Mouse (Mus musculus) adrenal gland, postnatal 36 days (tissue): ENCODE measurements around the gene Mum1. TPM values are rescaled to one million over a fixed set of nuclear protein-coding genes. Genes with fewer than 3 reads are reported as not detected.

Experiments
- DNase-seq, 2 experiments: peaks; one replicate each; pipeline ENCODE4 v3.0.0; 2021; ENCODE audit warnings: mixed read lengths in 1 of 2
- long read RNA-seq, 2 experiments: library from polyadenylated mRNA; stranded (forward); transcript quantifications; one replicate each; pipeline ENCODE4 v2.0.0; 2021; ENCODE audit warnings: borderline sequencing depth in 2 of 2
- total RNA-seq, 2 experiments: library from RNA; stranded (reverse); gene quantifications; 2 replicates each; pipeline ENCODE4 v1.2.3; 2021

The Mum1 gene
- 10 to 100 TPM; 20.4 to 21.2 TPM for total RNA-seq
- long read RNA-seq, experiment 1, transcript Mum1-201 (14 exons, 2,640 nt), result major isoform, 10 of 30 reads
- long read RNA-seq, experiment 1, partial matches to known transcripts, result 6 of 30 reads
- long read RNA-seq, experiment 1, other reads (novel, unspliced or antisense), result 13 of 30 reads
- long read RNA-seq, experiment 2, transcript Mum1-201 (14 exons, 2,640 nt), result major isoform, 6 of 13 reads
- long read RNA-seq, experiment 2, partial matches to known transcripts, result 3 of 13 reads
- long read RNA-seq, experiment 2, other reads (novel, unspliced or antisense), result 4 of 13 reads

DNA sequence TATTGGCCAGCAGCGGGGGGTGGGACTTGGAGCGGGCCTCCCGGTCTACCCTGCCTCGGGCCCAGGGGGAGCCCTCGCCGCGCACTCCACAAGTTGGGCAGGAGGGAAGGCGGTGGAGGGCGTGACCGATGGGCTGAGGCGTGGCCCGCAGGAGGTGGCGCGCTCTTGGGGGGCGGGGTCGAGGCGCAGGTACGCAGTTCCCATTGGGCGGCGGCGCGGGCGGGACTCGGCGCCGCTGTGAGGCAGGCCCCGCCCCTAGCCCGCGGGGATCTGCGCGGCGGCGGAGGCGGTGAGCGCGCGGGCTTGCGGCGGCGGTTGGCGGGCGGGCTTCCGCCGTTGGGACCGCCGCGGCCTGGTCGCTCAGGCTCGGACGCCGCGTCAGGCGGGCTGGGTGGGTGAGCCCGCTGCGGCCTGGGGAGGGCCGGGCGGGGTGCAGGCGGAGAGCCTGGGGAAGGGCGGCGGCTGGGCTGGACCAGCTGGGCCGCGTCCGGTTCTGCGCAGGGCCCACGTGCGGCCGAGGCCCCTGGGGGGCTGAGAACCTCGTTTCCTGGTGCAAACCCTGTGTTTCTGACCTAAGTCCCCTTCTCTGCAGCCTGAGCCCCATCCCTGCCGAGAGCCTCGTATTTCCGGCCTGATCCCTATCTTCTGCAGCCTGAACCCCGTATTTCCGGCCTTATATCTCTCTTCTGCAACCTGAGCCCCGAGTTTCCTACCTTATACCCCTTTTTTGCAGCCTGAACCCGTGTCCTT is at the start of gene Mum1:
Gene Mum1, plus strand, starts transcription at position 19 of the 750 bp plus-strand sequence.
- DNase-seq, result peak; percentile 99 to 100

DNA sequence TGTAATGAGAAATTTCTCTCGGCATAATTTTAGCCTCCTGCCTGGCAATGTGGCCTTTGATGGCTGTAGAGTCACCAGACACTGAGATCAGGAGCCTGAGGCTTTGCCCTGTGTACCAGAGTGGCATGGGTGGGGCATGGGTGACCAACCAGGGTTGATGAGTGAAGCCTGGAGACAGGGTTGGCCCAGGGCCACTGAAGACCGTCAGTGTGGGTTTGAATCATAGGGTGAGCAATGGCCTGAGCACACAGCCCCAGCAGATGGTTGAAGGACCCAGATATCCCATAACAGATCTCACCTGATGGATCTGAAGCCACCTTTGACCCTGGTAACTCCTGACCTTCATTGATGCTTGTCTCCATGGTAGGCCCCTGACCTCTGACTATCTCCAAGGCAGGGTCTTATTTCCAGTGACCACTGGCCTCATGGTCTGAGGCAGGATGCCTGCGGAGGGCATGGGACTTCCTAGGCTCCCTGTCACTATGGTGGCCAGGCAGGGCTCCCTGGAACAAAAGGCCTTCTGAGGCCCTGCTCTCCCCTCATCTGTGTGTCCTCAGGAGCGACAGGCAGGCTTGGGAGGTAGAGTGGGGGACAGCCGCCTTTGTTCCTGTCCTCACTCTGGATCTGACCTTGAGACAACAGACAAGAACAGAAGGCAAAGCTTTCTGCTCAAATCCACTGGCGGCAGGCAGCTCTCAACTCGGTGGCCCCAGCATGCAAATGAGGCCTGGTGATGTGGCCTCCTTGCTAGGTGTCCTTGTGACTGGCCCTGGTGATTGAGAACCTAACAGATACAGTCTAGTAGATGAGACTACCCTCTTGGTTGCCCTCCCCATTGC is 48.6 kb upstream of the Mum1 start:
- DNase-seq, result peak; percentile 88 to 89

DNA sequence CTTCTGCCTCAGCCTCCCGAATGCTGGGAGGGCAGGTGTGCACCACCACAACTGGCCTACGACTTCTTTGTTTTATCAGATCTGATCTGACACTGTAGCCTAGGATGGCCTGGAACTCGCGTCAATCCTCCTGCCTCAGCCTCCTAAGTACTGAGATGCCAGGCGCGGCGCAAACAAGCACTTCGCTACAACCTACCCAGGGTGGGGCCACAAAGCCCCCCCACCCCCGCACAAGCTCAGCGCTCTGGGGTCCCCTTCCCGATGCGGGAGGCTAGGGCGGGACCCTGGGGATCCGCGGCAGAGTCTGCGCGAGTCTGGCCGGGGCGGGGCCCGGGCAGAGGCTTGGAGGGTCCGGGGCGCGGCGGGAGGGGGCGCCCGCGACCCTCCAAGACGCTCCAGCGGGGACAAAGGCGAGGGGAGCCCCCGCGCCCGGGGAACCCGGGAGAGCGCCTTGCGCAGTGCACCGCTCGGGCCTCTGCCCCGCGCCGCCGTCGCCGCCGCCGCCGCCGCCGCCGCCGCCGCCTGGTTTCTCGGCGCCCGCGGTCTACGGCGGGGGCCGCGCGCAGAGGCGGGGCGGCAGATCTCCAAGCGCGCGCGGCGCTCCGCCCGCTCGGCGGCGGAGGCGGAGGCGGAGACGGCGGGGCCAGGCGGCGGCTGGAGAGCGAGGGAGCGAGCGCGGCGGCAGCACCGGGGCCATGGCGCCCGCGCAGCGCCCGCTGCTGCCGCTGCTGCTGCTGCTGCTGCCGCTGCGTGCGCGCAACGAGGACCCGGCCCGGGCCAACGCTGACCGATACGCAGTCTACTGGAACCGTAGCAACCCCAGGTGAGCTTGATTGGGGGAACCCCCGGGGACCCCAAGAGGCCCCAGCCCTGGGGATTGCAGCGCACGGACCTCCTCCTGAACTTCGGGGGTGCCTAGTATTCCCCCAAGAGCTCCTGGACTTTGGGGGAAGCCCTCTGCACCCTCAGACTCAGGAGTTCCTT is 46.9 kb upstream of the Mum1 start, which contains the start of gene Efna2:
Gene Efna2, plus strand, starts transcription at position 415 of the 984 bp plus-strand sequence.
- DNase-seq, result peak; percentile 76 to 82

DNA sequence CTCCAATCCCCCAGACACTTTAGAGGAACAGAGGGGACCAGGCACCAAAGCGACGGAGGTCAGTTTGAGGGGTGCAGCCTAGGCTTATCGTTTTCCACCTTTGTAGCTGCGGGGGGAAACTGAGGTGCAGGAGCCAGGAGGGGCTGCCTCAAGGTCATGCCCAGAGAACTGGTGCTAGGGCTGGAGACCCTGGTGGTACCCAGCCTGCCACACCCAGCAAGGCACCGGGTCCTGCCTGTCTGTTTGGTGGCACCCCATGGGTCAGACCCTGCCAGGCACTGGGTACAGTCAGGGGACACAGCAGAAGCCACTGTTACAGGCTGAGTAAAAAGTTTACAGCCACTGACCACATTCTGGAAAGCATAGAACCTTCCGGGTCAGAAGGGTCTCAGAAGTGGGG is 45.9 kb upstream of the Mum1 start:
- DNase-seq, result no peak

DNA sequence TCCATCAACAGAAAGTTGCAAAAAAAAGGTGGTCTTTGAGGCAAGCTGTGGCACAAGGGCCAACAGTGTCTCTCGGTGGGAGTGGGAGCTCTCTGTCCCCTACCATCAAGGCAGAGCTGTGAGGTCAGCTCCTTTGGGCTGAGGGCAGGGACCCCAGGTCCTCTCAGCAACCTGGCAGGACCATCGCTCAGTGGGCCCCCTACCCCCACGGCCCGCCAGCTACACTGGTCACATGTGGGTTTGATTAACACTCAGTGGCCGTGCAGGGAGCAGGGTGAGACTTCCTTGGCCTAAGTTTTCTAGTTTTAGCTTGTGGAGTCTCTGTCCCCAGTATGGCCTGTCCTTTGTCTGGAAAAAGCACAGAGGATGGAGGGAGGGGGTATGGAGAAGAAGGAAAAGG is 45.4 kb upstream of the Mum1 start:
- no peak for DNase-seq

DNA sequence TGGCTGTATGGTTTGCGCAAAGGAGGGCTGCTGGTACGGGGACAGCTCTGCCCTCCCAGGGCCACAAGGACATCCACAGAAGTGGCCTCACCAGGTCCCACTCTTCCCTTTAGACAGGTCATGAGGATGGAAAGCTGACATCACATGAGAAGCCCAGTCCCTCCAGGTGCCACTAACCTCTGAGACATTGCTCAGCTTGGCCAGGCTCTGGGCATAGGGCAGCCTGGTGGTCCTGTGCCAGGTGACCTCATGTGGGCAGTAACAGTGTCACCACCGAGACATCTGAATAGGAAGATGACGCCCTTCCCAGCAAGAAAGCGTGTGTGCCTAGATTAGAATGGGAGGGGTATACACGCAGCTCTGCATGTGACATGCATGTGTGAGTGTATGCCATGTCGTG is 43.7 kb upstream of the Mum1 start:
- DNase-seq, result no peak

DNA sequence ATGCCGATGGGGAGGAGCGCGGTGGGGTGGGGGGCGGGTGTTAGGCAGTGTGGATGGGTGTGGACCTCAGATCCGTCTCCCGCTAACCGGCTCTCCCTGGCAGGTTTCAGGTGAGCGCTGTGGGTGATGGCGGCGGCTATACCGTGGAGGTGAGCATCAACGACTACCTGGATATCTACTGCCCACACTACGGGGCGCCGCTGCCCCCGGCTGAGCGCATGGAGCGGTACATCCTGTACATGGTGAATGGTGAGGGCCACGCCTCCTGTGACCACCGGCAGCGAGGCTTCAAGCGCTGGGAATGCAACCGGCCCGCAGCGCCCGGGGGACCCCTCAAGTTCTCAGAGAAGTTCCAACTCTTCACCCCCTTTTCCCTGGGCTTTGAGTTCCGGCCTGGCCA is 39.6 kb upstream of the Mum1 start:
- no peak for DNase-seq

DNA sequence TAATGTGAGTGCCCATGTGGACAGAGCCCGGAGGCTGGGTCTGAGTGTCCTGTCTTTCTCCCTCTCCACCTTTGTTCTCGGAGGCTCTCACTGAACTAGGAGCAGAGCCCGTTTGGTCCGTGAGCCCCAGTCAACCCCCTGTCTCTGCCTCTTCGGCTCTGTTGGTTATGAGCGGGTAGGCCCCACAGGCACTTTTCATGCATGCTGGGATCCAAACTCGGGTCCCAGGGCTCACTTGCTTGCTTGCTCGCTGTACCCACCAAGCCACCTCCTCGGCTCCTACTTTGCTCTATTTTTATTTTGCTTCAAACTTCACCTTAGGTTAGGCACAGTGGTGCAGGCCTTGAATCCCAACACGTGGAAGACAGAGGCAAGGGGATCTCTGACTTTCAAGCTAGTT is 38.5 kb upstream of the Mum1 start:
- no peak for DNase-seq

DNA sequence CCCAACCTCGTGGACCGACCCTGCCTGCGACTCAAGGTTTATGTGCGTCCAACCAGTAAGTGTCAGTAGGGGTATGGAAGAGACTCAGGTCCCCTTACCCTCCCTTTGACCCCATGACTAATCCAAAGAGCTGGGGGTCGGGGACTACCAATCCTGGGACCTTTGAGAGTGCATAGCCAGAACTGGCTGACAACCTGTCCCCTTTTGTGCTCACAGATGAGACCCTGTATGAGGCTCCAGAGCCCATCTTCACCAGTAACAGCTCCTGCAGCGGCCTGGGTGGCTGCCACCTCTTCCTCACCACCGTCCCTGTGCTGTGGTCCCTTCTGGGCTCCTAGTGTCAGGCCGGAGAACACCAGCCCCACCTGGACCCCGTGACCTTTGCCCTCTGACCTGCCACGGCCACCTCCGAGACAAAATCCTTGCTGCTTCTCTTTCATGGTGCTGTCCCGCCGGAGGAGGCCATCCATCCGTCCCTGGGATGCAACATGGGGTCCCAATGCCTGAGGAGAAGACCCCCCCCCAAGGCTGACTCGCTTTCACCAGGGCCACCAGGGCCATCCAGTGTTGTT is 37.7 kb upstream of the Mum1 start:
- no peak for DNase-seq

DNA sequence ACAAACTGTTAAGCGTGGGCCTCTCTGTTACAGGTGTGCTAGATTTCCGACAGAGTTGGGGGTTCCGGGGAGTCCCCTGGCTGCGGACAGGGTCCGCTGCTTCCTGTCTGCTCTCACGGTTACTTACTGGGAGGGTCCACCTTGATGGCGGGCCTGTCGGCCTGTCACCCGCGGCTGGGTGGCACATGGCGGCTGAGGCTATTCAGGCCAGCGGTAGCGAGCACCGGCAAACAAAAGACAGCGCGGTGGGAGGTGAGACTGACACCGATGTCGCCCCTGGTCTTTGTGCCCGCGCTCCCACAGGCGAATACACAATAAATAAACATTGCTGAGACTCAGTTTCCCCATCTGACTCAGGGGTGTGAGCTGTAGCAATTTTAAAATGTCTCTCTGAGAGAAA is 36.2 kb upstream of the Mum1 start:
- no peak for DNase-seq

DNA sequence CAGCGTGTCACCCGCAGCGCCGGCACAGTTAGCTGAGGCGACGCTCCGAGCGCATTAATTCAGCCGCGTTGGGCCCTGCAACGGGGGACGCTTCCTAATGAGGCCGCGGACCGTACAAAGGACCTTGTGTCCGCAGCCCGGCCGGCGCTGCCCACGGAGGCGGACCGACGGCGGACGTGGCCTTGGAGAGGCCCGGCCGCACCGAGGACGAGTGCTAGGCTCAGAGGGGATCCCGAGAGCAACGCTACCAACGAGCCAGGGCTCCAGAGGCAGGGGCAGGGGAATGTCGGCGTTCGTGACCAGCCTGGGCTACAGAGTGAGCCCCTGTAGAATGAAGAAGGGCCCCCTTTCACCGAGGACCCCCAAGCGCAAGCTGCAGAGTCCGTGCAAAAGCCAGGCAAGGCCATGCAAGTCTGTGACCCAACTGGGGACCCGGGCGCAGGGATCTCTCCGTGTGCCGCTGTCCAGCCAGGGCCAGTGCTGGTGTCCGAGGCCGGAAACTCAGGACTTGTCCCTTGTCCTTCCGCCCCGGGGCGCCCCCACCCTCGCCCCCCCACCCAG is 35.7 kb upstream of the Mum1 start:
- DNase-seq, result peak; percentile 65 to 73

DNA sequence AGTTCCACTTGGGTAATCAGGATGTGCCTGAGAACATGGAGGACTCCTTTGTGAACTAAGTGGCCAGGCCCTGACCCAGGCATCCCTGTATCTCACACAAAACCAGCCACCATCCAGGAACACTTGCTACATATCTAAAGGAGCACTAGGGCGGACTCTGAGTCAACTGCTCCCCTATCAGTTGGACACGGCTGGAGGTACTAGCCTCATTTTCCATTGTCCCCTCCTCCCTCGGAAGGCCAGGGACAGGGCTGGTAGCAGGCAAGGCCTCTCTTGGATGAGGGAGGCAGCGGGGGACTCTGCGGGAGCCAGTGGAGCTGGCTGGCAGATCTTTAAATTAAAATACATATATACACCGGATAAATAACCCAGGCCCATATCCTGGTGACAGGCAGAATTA is 32.3 kb upstream of the Mum1 start:
- DNase-seq, result no peak

DNA sequence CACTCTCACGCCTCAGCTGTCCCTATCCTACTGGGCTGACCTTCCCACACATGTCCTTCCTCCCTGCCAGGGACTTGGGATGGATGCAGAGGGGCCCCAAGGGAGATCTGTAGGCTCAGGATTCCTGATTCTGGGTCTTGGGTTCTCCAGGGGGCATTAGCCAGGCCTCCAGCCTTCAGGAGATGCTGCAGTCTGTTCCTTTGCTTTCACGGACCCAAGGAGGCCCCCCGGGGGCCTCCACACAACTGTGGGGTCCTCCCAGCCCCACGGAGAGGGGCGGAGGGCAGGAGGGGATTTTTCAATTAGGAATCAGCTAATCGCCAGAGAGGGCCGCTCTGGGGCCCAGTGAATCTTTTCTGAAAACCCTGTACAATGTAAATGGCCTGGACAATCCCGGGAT is 31.8 kb upstream of the Mum1 start:
- no peak for DNase-seq

DNA sequence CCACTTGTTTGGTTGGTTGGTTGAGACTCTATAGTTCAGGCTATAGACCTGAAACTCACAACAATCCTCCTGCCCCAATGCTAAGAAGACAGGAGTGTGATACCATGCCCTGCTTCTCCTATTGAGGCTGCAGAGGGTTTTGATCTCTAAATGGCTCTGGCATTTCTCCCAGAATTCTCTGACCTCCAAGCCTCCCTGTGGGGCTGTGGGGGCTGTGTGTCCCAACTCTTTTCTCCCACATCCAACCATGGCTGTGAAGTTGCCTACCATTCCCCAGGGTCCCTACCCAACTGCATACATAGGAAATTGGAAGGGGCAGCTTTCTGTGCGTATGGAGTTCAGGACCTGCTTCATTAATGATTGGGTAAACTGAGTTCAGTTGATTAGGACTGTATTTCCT is 30.1 kb upstream of the Mum1 start:
- DNase-seq, result no peak

DNA sequence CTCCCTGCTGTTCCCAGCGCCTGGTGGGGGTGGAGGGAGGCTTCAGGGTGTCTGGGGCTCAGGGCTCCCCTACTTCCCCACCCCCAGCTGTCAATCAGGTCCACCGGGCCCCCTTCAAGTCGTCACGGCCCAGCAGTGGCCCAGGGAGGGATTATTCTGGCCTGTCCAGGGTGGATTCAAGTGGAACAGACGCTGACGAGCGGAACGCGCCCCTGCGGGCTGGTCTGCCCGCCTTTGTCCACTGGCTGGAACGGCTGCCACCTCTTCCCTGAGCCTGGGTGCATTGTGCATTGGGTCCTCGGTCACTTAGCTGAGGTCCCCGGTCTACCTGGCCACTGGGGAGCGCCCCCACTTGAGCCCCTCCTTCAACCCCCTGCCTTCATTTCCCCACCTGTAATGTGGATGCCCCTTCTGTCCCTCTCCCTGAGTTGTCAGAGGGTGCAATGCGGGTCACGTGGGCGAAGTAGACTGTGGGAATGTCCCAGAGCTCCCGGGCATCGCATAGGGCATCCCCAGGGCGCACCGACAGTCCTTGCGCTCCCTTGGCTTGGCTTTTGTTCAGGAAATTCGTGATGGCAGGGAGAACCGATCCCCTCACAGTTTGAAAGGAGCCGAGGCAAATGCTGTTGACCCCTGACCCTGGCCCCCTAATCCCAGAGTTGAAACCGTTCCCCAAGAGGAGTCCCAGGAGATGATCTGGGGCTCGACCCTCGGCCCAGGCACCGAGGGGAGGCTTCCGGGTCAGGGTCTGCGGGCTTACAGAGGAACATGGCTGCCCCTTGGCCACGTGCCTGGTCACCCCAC is 29.3 kb upstream of the Mum1 start:
- DNase-seq, result no peak

DNA sequence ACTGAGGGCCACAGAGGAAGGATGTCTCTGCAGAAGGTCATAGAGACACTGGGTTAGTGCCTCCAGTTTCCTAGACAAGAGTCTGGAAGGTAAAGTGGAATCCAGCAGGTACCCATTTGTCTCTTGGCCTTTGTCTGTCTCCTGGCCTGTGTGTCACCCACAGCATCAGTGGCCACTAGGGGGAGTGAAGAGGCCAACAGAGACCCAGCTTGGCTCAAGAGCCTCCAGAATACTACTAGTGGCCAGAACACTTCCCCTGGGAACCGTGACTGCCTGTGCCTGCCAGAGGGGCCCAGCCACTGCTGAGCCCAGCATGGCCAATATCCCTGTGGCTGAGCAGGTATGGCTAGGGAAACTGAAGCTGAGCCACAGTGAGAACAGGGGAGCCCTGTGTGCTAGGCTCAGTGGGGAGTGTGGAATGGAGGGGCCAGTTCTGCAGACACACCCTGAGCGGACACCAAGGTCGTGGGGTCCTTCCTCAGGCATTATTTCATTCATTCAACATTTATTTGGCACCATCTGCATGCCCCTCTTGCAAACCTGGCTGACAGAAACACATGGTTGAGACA is 26.7 kb upstream of the Mum1 start:
- DNase-seq, result peak; percentile 82 to 91

DNA sequence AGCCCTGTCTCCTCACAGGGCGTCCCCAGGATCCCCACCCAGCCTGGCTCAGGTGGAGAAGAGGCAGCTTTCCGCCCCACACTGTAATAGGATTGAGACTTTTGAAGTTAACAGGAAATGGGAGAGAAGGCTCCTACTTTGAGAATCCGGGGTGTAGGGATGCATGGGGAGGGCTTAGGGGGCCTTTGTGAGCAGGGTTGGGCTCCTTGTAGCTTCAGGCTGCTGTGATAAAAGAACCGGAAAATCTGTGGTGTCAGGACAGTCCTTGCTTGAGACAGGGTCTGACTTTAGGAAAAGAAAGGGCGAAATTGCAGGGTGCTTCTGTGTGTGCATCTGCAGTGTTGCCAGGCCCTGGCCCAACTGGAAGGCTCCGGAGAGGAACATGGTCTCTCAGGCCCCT is 25.7 kb upstream of the Mum1 start:
- DNase-seq, result no peak

DNA sequence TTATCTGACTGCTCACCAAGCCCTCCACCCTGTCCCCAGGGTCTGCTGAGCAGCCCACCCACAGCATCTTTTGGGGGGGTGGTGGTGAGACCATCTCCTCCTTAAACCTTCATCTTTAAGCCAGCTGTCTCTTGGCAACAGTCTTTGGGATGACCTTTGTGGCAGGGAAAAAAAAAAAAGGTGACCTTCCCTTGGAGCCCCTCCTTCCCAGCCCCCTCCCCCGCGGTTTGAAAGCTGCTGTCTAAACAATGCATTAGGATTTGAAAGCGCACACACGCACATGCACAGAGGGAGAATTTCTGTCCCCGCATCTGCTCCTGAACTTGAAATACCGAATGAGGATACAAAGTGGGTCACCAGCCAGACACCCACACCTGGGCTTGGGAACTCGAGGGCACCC is 22.2 kb upstream of the Mum1 start:
- DNase-seq, result no peak

DNA sequence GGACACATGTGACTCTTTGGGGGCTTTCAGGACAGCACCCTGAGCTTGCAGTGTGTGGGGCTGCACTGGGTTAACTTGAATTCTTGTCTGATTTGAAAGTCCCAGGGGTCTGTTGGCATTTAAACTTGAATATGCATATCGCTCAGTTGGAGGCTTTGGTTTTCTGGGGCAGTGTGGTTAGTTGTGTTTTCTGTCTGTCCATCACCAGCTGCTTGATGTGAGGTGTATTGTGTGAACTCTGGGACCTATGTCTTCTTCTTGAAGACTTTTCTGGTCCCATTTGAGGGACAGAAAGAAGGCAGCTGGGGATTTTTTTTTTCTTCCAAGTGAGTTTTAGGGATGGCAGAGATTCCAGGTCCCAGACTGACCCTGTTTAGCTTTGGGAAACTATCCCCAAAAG is 19.0 kb upstream of the Mum1 start:
- no peak for DNase-seq

DNA sequence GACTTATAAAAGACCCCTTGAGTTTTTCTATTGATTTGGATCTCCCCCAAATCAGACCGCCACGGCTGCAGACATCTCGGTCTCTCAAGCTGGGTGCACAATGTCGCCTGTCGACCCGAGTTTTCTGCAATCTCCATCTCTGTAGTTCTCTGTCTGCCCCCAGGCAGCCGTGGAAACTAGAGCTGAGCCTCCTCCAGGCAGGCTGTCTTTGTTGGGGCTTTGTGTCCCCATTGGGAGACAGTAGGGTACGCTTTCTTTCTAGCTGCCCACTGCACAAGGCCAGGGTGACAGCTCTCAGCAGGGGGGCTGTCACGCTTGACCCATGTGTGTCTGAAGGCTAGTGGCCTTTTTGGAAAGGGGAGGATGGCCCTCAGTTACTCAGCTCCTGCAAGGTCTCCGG is 18.6 kb upstream of the Mum1 start:
- no peak for DNase-seq
